Mouse (Mus musculus): ENCODE measurements at regions not wholly inside any gene's neighbourhood (a gene's known extent, or its start where the extent isn't known, plus 50 kb on each side); places are given as distances from the start of the nearest gene placed in this dataset.
"Not testable (repeated sequence)": the region's sequence is repeated elsewhere in the genome, so short reads cannot be mapped to it uniquely, and the experiment has no call there.

DNA sequence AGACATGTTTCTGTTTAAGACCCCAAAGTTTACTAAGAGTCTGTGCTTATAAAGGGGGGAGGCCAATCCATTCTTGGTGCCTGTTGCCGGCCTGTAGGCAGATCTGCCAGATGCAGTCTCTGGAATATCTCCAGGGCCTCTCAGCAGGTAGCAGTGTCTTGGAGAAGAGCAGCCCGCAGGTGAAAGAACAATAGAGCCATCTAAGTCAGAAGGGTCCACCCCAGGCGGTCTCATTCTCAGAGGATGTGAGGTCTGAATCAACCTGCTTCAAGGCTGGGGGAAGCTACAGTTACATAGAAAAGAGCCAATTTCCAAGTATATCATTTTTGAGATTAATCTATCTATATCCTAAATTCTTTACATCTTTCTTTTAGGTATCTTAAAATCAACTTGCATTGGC is 366.0 kb upstream of the Dab2 start:
- TF ChIP-seq EP300 (IDR thresholded peaks at IDR 0.05; ENCODE audit: insufficient read depth, low read depth, low read length) (peak; percentile 77), CTCF (IDR thresholded peaks at IDR 0.05; ENCODE audit: low read depth, low read length) (no peak)
- Histone ChIP-seq H3K9ac (ENCODE audit: low read depth, poor library complexity, severe bottlenecking) (no peak overlapping the region), H3K36me3 (ENCODE audit: control insufficient read depth, insufficient read depth, low read length, poor library complexity, severe bottlenecking) (no peaks in the 10 kb centered on the region), H3K27ac (ENCODE audit: insufficient read depth, low read length) (peak overlapping the region; percentile 36; the same call in 1 of the 2 replicates), H3K4me3 (ENCODE audit: low read depth, low read length) (no peak overlapping the region), H3K27me3 (ENCODE audit: control insufficient read depth, insufficient read depth, low read length, poor library complexity, severe bottlenecking) (no peaks in the 10 kb centered on the region), H3K9me3 (replicated peaks; ENCODE audit: control insufficient read depth, insufficient read depth, low read length, poor library complexity, severe bottlenecking) (no peaks in the 10 kb centered on the region), H3K4me1 (ENCODE audit: control insufficient read depth, insufficient read depth, low read length) (peaks cover 7% of the 10 kb centered on the region)

DNA sequence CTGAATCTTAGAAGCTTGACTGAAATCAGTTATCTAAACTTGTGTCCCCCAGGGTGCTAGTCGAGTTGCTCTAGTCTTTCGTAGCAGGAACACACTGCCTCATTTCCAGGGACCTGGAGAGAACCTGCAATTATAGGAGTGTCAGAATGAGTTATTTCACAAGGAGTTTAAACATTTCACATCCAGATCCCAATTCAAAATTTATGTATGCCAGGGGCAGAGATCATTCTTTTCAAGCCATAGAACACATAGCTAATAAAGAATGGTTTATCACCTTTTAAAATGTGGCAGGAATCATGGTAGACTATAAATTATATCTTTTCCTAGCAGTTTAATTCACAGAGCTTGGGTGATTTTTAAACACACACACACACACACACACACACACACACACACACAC is 358.6 kb upstream of the Dab2 start:
- Histone ChIP-seq H3K36me3 (ENCODE audit: control insufficient read depth, insufficient read depth, low read length, poor library complexity, severe bottlenecking) (no peaks in the 10 kb centered on the region), H3K4me1 (ENCODE audit: control insufficient read depth, insufficient read depth, low read length) (peaks cover 2% of the 10 kb centered on the region), H3K9me3 (replicated peaks; ENCODE audit: control insufficient read depth, insufficient read depth, low read length, poor library complexity, severe bottlenecking) (no peaks in the 10 kb centered on the region), H3K27ac (ENCODE audit: insufficient read depth, low read length) (no peak overlapping the region), H3K27me3 (ENCODE audit: control insufficient read depth, insufficient read depth, low read length, poor library complexity, severe bottlenecking) (no peaks in the 10 kb centered on the region), H3K4me3 (ENCODE audit: low read depth, low read length) (no peak overlapping the region), H3K9ac (ENCODE audit: low read depth, poor library complexity, severe bottlenecking) (no peak overlapping the region)
- no peak for TF ChIP-seq CTCF (IDR thresholded peaks at IDR 0.05; ENCODE audit: low read depth, low read length)
- TF ChIP-seq EP300 (IDR thresholded peaks at IDR 0.05; ENCODE audit: insufficient read depth, low read depth, low read length): no peak
- TF ChIP-seq POLR2A (IDR thresholded peaks at IDR 0.05; ENCODE audit: insufficient read depth, low read length): no peak

DNA sequence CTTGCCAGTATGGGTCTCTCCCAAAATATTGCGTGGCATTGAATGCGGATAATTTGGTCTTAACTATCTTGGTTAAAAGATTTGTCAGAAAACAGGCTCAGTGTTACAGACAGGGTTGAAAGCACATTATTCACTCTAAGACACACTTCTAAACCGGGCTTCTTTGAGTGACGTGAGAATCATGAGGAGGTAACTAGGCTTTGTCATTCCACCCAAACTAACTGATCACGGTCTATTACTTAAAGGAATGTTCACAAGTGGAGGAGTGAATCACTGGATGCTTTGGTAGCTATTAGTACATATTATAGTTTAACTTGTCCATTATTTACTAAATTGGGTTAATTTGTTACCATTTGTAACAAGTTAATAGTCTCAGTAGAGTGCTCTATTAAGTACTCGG is 352.9 kb upstream of the Dab2 start:
- Histone ChIP-seq H3K27me3 (ENCODE audit: control insufficient read depth, insufficient read depth, low read length, poor library complexity, severe bottlenecking) (no peaks in the 10 kb centered on the region), H3K4me3 (ENCODE audit: low read depth, low read length) (no peak overlapping the region), H3K9ac (ENCODE audit: low read depth, poor library complexity, severe bottlenecking) (no peak overlapping the region)

DNA sequence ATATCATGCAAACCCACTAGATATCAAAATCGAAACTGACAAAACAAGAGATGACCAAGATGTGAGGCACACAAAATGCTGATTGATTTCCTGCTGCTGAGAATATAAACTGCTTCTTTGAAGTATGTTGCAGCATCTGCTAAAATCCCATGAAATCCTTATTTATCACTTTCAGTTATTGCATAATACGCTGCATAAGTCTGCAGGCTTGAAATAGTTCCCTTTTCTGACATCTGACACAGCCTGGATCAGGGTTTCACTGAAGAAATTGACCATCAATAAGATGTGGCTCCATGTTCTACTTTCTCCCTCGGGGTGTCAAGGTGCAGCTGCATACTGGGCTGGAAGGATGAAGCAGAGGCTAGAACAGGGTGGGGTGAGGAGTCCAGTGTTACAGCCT is 348.7 kb upstream of the Dab2 start:
- no peak overlapping the region for H3K27ac ChIP-seq (ENCODE audit: insufficient read depth, low read length)
- H3K27me3 ChIP-seq (ENCODE audit: control insufficient read depth, insufficient read depth, low read length, poor library complexity, severe bottlenecking): no peaks in the 10 kb centered on the region
- TF ChIP-seq CTCF (IDR thresholded peaks at IDR 0.05; ENCODE audit: low read depth, low read length): no peak
- no peaks in the 10 kb centered on the region for H3K36me3 ChIP-seq (ENCODE audit: control insufficient read depth, insufficient read depth, low read length, poor library complexity, severe bottlenecking)
- H3K4me3 ChIP-seq (ENCODE audit: low read depth, low read length): no peak overlapping the region
- H3K9me3 ChIP-seq (replicated peaks; ENCODE audit: control insufficient read depth, insufficient read depth, low read length, poor library complexity, severe bottlenecking): no peaks in the 10 kb centered on the region
- H3K4me1 ChIP-seq (ENCODE audit: control insufficient read depth, insufficient read depth, low read length): peaks cover 2% of the 10 kb centered on the region
- H3K9ac ChIP-seq (ENCODE audit: low read depth, poor library complexity, severe bottlenecking): no peak overlapping the region

More for the DNA sequence above, 352.9 kb upstream of the Dab2 start:
- H3K9me3 ChIP-seq (replicated peaks; ENCODE audit: control insufficient read depth, insufficient read depth, low read length, poor library complexity, severe bottlenecking): no peaks in the 10 kb centered on the region
- H3K4me1 ChIP-seq (ENCODE audit: control insufficient read depth, insufficient read depth, low read length): no peaks in the 10 kb centered on the region
- no peaks in the 10 kb centered on the region for H3K36me3 ChIP-seq (ENCODE audit: control insufficient read depth, insufficient read depth, low read length, poor library complexity, severe bottlenecking)
- H3K27ac ChIP-seq (ENCODE audit: insufficient read depth, low read length): no peak overlapping the region
- no peak for TF ChIP-seq POLR2A (IDR thresholded peaks at IDR 0.05; ENCODE audit: insufficient read depth, low read length)
- no peak for TF ChIP-seq EP300 (IDR thresholded peaks at IDR 0.05; ENCODE audit: insufficient read depth, low read depth, low read length)
- TF ChIP-seq CTCF (IDR thresholded peaks at IDR 0.05; ENCODE audit: low read depth, low read length): no peak

DNA sequence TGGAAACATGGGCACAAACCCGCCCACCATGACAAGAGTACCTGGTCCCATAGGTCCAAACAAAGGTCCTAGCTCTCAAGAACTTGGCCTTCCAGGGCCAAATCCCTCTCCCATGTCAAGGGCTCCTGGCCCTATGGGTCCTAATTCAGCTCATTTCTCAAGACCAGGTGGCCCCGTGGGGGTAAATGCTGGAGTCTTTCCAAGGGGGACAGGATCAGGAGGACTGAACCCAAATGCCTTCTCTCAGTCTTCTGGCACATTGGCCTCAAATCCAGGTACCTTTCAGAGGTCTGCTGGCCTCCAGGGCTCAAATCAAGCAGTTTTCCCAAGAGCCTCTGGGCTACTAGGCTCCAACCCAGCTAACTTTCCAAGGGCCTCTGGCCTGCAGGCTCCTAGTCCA is 347.9 kb upstream of the Dab2 start:
- not testable (repeated sequence) for H3K27me3 ChIP-seq (ENCODE audit: control insufficient read depth, insufficient read depth, low read length, poor library complexity, severe bottlenecking); H3K9me3 ChIP-seq (replicated peaks; ENCODE audit: control insufficient read depth, insufficient read depth, low read length, poor library complexity, severe bottlenecking); H3K9ac ChIP-seq (ENCODE audit: low read depth, poor library complexity, severe bottlenecking); H3K4me1 ChIP-seq (ENCODE audit: control insufficient read depth, insufficient read depth, low read length); H3K27ac ChIP-seq (ENCODE audit: insufficient read depth, low read length); H3K4me3 ChIP-seq (ENCODE audit: low read depth, low read length); H3K36me3 ChIP-seq (ENCODE audit: control insufficient read depth, insufficient read depth, low read length, poor library complexity, severe bottlenecking)

DNA sequence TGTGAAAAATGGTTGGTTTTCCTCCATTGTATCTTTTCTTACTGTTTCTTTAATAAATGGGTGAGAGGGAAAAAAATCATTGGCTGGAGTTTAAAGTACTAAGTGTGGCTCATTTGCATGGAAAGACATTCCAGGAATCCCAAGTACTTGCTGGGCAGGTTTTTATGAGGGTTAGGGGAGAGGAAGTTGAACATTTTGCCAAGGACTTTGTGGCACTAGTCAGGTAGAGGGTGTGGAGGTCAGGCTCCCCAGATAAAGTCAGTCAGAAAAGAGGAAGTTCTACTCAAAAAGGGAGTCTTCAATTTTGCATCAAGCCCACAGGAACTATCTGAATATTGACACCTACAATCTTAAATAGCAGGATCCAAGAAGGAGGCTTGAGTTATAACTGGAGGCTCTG is 346.5 kb upstream of the Dab2 start:
- Histone ChIP-seq H3K9me3 (replicated peaks; ENCODE audit: control insufficient read depth, insufficient read depth, low read length, poor library complexity, severe bottlenecking) (no peaks in the 10 kb centered on the region), H3K36me3 (ENCODE audit: control insufficient read depth, insufficient read depth, low read length, poor library complexity, severe bottlenecking) (no peaks in the 10 kb centered on the region), H3K27ac (ENCODE audit: insufficient read depth, low read length) (no peak overlapping the region), H3K4me3 (ENCODE audit: low read depth, low read length) (no peak overlapping the region), H3K9ac (ENCODE audit: low read depth, poor library complexity, severe bottlenecking) (no peak overlapping the region), H3K4me1 (ENCODE audit: control insufficient read depth, insufficient read depth, low read length) (peaks cover 2% of the 10 kb centered on the region), H3K27me3 (ENCODE audit: control insufficient read depth, insufficient read depth, low read length, poor library complexity, severe bottlenecking) (no peaks in the 10 kb centered on the region)
- TF ChIP-seq CTCF (IDR thresholded peaks at IDR 0.05; ENCODE audit: low read depth, low read length): no peak
- no peak for TF ChIP-seq EP300 (IDR thresholded peaks at IDR 0.05; ENCODE audit: insufficient read depth, low read depth, low read length)
- TF ChIP-seq POLR2A (IDR thresholded peaks at IDR 0.05; ENCODE audit: insufficient read depth, low read length): no peak
